Mouse (Mus musculus): ENCODE measurements around the gene Frmpd4. TPM values are rescaled to one million over a fixed set of nuclear protein-coding genes. Genes with fewer than 3 reads are reported as not detected.

The Frmpd4 gene
- polyA plus RNA-seq, 1 experiment, result not detected

DNA sequence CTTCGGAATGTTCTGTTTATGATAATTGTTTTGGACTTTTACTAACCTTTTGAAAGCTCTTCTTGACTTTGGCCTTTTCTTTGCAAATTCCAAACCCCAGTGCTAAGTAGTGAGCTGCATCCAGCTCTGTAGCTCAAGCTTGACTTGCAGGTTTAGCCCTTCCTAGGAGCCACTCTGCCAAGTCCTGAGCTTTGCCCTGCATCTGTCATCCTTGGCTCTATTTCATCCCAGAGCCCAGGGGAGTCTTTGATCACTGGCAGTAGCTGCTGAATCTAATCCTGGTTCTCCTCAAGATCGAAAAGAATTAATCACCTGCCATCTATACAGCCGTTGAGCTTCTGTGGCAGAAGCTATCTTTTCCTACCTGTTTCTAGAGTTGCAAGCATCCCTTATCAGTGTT is 251.9 kb downstream of the Frmpd4 start:
- TF ChIP-seq CTCF (IDR thresholded peaks at IDR 0.05; ENCODE audit: extremely low read depth, insufficient read depth, insufficient read length, insufficient replicate concordance), result no peak
- no peak for TF ChIP-seq POLR2A (IDR thresholded peaks at IDR 0.05; ENCODE audit: low read depth, low read length)
- Histone ChIP-seq H3K36me3 (ENCODE audit: control insufficient read depth, insufficient read depth, low read length) (no peaks in the 10 kb centered on the region), H3K27ac (ENCODE audit: insufficient read depth, low read length) (no peak overlapping the region), H3K27me3 (ENCODE audit: control insufficient read depth, insufficient read depth, low read length) (no peaks in the 10 kb centered on the region), H3K4me1 (ENCODE audit: control insufficient read depth, insufficient read depth, insufficient read length) (no peaks in the 10 kb centered on the region), H3K4me3 (ENCODE audit: extremely low read depth, insufficient read depth, insufficient read length) (no peak overlapping the region)
- 88% methylated on average over 3 of the region's 3 CpGs for WGBS
- DNase-seq (ENCODE audit: low read depth in 1 of 2, low spot score in 2 of 2), result no peak

DNA sequence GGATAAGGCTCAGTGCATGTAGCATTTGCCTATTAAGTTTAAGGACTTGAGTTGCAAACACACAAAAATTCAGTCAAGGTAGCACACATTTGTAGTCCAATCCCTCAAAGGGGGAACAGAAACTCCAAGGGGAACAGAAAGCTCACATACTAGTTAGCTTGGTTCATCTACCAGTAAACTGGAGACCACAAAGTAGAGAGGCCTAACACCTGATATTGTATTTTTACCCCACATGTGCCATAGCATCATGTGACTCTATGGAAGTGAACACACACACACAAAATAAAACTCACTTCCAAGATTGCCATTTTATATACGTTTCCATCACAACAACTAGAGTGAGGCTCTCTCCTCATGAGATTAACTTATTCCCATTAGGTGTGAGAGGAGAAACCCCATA is 264.9 kb downstream of the Frmpd4 start:
- TF ChIP-seq CTCF (IDR thresholded peaks at IDR 0.05; ENCODE audit: extremely low read depth, insufficient read depth, insufficient read length, insufficient replicate concordance) (no peak), POLR2A (IDR thresholded peaks at IDR 0.05; ENCODE audit: low read depth, low read length) (no peak)
- WGBS, result 69% methylated on average over 1 of the region's 1 CpGs
- Histone ChIP-seq H3K4me1 (ENCODE audit: control insufficient read depth, insufficient read depth, insufficient read length) (no peaks in the 10 kb centered on the region), H3K4me3 (ENCODE audit: extremely low read depth, insufficient read depth, insufficient read length) (no peak overlapping the region), H3K27ac (ENCODE audit: insufficient read depth, low read length) (no peak overlapping the region), H3K36me3 (ENCODE audit: control insufficient read depth, insufficient read depth, low read length) (no peaks in the 10 kb centered on the region), H3K27me3 (ENCODE audit: control insufficient read depth, insufficient read depth, low read length) (no peaks in the 10 kb centered on the region)
- DNase-seq (ENCODE audit: low read depth in 1 of 2, low spot score in 2 of 2), result no peak

GRCm38 (mm10) chrX:168310143-168310542 is 266.9 kb downstream of the Frmpd4 start:
- TF ChIP-seq CTCF (IDR thresholded peaks at IDR 0.05; ENCODE audit: extremely low read depth, insufficient read depth, insufficient read length, insufficient replicate concordance) (no peak), POLR2A (IDR thresholded peaks at IDR 0.05; ENCODE audit: low read depth, low read length) (no peak)
- no peak overlapping the region for H3K27ac ChIP-seq (ENCODE audit: insufficient read depth, low read length)
- 8% methylated on average over 1 of the region's 1 CpGs for WGBS
- DNase-seq (ENCODE audit: low read depth in 1 of 2, low spot score in 2 of 2), result no peak
- no peaks in the 10 kb centered on the region for H3K36me3 ChIP-seq (ENCODE audit: control insufficient read depth, insufficient read depth, low read length)
- no peaks in the 10 kb centered on the region for H3K27me3 ChIP-seq (ENCODE audit: control insufficient read depth, insufficient read depth, low read length)
- no peaks in the 10 kb centered on the region for H3K4me1 ChIP-seq (ENCODE audit: control insufficient read depth, insufficient read depth, insufficient read length)
- H3K4me3 ChIP-seq (ENCODE audit: extremely low read depth, insufficient read depth, insufficient read length), result no peak overlapping the region

GRCm38 (mm10) chrX:168292506-168292905 is 284.5 kb downstream of the Frmpd4 start:
- Histone ChIP-seq H3K4me1 (ENCODE audit: control insufficient read depth, insufficient read depth, insufficient read length) (no peaks in the 10 kb centered on the region), H3K4me3 (ENCODE audit: extremely low read depth, insufficient read depth, insufficient read length) (no peak overlapping the region), H3K27ac (ENCODE audit: insufficient read depth, low read length) (no peak overlapping the region), H3K27me3 (ENCODE audit: control insufficient read depth, insufficient read depth, low read length) (no peaks in the 10 kb centered on the region), H3K36me3 (ENCODE audit: control insufficient read depth, insufficient read depth, low read length) (no peaks in the 10 kb centered on the region)
- TF ChIP-seq CTCF (IDR thresholded peaks at IDR 0.05; ENCODE audit: extremely low read depth, insufficient read depth, insufficient read length, insufficient replicate concordance) (no peak), POLR2A (IDR thresholded peaks at IDR 0.05; ENCODE audit: low read depth, low read length) (no peak)
- no peak for DNase-seq (ENCODE audit: low read depth in 1 of 2, low spot score in 2 of 2)
- WGBS, result 95% methylated on average over 3 of the region's 3 CpGs

- TF ChIP-seq POLR2A (IDR thresholded peaks at IDR 0.05; ENCODE audit: low read depth, low read length), result no peak
- no peak for TF ChIP-seq CTCF (IDR thresholded peaks at IDR 0.05; ENCODE audit: extremely low read depth, insufficient read depth, insufficient read length, insufficient replicate concordance)
- no peak overlapping the region for H3K27ac ChIP-seq (ENCODE audit: insufficient read depth, low read length)
- WGBS, result 79% methylated on average over 3 of the region's 3 CpGs
- DNase-seq (ENCODE audit: low read depth in 1 of 2, low spot score in 2 of 2), result no peak
- no peaks in the 10 kb centered on the region for H3K36me3 ChIP-seq (ENCODE audit: control insufficient read depth, insufficient read depth, low read length)
- no peak overlapping the region for H3K4me3 ChIP-seq (ENCODE audit: extremely low read depth, insufficient read depth, insufficient read length)
- H3K4me1 ChIP-seq (ENCODE audit: control insufficient read depth, insufficient read depth, insufficient read length), result no peaks in the 10 kb centered on the region
- H3K27me3 ChIP-seq (ENCODE audit: control insufficient read depth, insufficient read depth, low read length), result no peaks in the 10 kb centered on the region
Observed at GRCm38 (mm10) chrX:168207034-168207433, 370.0 kb downstream of the Frmpd4 start.

- H3K27ac ChIP-seq (ENCODE audit: insufficient read depth, low read length), result no peak overlapping the region
- no peaks in the 10 kb centered on the region for H3K27me3 ChIP-seq (ENCODE audit: control insufficient read depth, insufficient read depth, low read length)
- TF ChIP-seq POLR2A (IDR thresholded peaks at IDR 0.05; ENCODE audit: low read depth, low read length) (no peak), CTCF (IDR thresholded peaks at IDR 0.05; ENCODE audit: extremely low read depth, insufficient read depth, insufficient read length, insufficient replicate concordance) (no peak)
- no peaks in the 10 kb centered on the region for H3K4me1 ChIP-seq (ENCODE audit: control insufficient read depth, insufficient read depth, insufficient read length)
- no peak for DNase-seq (ENCODE audit: low read depth in 1 of 2, low spot score in 2 of 2)
- WGBS, result 75% methylated on average over 1 of the region's 1 CpGs
- no peaks in the 10 kb centered on the region for H3K36me3 ChIP-seq (ENCODE audit: control insufficient read depth, insufficient read depth, low read length)
- no peak overlapping the region for H3K4me3 ChIP-seq (ENCODE audit: extremely low read depth, insufficient read depth, insufficient read length)
Observed at GRCm38 (mm10) chrX:168191944-168192343, 385.1 kb downstream of the Frmpd4 start.

- Histone ChIP-seq H3K27me3 (ENCODE audit: control insufficient read depth, insufficient read depth, low read length) (no peaks in the 10 kb centered on the region), H3K27ac (ENCODE audit: insufficient read depth, low read length) (no peak overlapping the region), H3K4me1 (ENCODE audit: control insufficient read depth, insufficient read depth, insufficient read length) (no peaks in the 10 kb centered on the region), H3K36me3 (ENCODE audit: control insufficient read depth, insufficient read depth, low read length) (no peaks in the 10 kb centered on the region), H3K4me3 (ENCODE audit: extremely low read depth, insufficient read depth, insufficient read length) (no peak overlapping the region)
- WGBS, result 81% methylated on average over 8 of the region's 8 CpGs
- DNase-seq (ENCODE audit: low read depth in 1 of 2, low spot score in 2 of 2), result no peak
- TF ChIP-seq POLR2A (IDR thresholded peaks at IDR 0.05; ENCODE audit: low read depth, low read length) (no peak), CTCF (IDR thresholded peaks at IDR 0.05; ENCODE audit: extremely low read depth, insufficient read depth, insufficient read length, insufficient replicate concordance) (no peak)
Observed at GRCm38 (mm10) chrX:168189563-168189962, 387.5 kb downstream of the Frmpd4 start.
